Mouse (Mus musculus) lung, adult 2 months (tissue): ENCODE data around the gene Caskin2.
"Not testable (repeated sequence)": the region's sequence is repeated elsewhere in the genome, so short reads cannot be mapped to it uniquely, and the experiment has no call there.

Experiments used
- CTCF ChIP-seq: fragments of 200-500 bp; IDR thresholded peaks from 2 replicates; pipeline ENCODE4 v1.5.1; 2011; ENCODE audit warnings: mild to moderate bottlenecking, low read length, control low read depth; ENCODE audit not compliant: insufficient read depth
- POLR2A ChIP-seq: fragments of 200-500 bp; IDR thresholded peaks from 2 replicates; pipeline ENCODE4 v1.6.1; 2011; ENCODE audit warnings: low read depth, mild to moderate bottlenecking, control low read depth, low read length, borderline replicate concordance; ENCODE audit errors: extremely low read depth

- TF ChIP-seq POLR2A, CTCF: not testable (repeated sequence)
Observed at GRCm38 (mm10) chr11:115762176-115762575, 51.3 kb downstream of the Caskin2 start.
